Mouse (Mus musculus) lung, adult 18-20 months (tissue): Measurements from ENCODE around the gene Gm49388.
"Not testable (repeated sequence)": the region's sequence is repeated elsewhere in the genome, so short reads cannot be mapped to it uniquely, and the experiment has no call there.

Source experiments
- DNase-seq, 2 experiments: peaks; one replicate each; pipeline ENCODE4 v3.0.0; 2022; ENCODE audit warnings: mixed read lengths in 2 of 2

The Gm49388 gene

GRCm38 (mm10) chr7:127768346-127768996 lies 16.9 kb upstream of the Gm49388 start:
- DNase-seq = no peak

- DNase-seq = peak; percentile 97 to 98
Measured at GRCm38 (mm10) chr7:127768997-127769593, 16.3 kb upstream of the Gm49388 start.

GRCm38 (mm10) chr7:127769651-127770038 lies 15.8 kb upstream of the Gm49388 start, which contains the start of gene Orai3:
Gene Orai3 (plus strand): TSS chr7:127769815.
- DNase-seq = peak; percentile 93 to 94

- no peak for DNase-seq
Measured at GRCm38 (mm10) chr7:127770039-127770905, 15.1 kb upstream of the Gm49388 start.

GRCm38 (mm10) chr7:127771262-127771661 lies 14.1 kb upstream of the Gm49388 start:
- no peak for DNase-seq

GRCm38 (mm10) chr7:127772080-127772479 lies 13.3 kb upstream of the Gm49388 start:
- DNase-seq = no peak

GRCm38 (mm10) chr7:127772557-127772956 lies 12.9 kb upstream of the Gm49388 start:
- no peak for DNase-seq

GRCm38 (mm10) chr7:127773664-127774384 lies 11.6 kb upstream of the Gm49388 start:
- peak; percentile 47 to 62 for DNase-seq

- DNase-seq = not testable (repeated sequence)
Measured at GRCm38 (mm10) chr7:127775837-127776236, 9.6 kb upstream of the Gm49388 start.

- DNase-seq = peak; percentile 84 to 88
Measured at GRCm38 (mm10) chr7:127776426-127776825, 9.0 kb upstream of the Gm49388 start, which contains the start of gene Setd1a. Gene Setd1a (plus strand): TSS chr7:127776670.

GRCm38 (mm10) chr7:127776878-127777473 lies 8.4 kb upstream of the Gm49388 start:
- peak; percentile 96 to 97 for DNase-seq

- DNase-seq = peak; percentile 39 to 42
Measured at GRCm38 (mm10) chr7:127777474-127778266, 7.7 kb upstream of the Gm49388 start.

- DNase-seq = no peak
Measured at GRCm38 (mm10) chr7:127778350-127778749, 7.1 kb upstream of the Gm49388 start.

GRCm38 (mm10) chr7:127797076-127797845 lies 11.9 kb downstream of the Gm49388 start:
- no peak for DNase-seq

- DNase-seq = no peak
Measured at GRCm38 (mm10) chr7:127798591-127798990, 13.2 kb downstream of the Gm49388 start.

GRCm38 (mm10) chr7:127799211-127799610 lies 13.8 kb downstream of the Gm49388 start:
- no peak for DNase-seq

- DNase-seq = no peak
Measured at GRCm38 (mm10) chr7:127799738-127800137, 14.3 kb downstream of the Gm49388 start.

- DNase-seq = peak; percentile 94 to 96
Measured at GRCm38 (mm10) chr7:127800435-127801009, 15.1 kb downstream of the Gm49388 start, which contains the start of gene Hsd3b7. Gene Hsd3b7 (plus strand): TSS chr7:127800604.

GRCm38 (mm10) chr7:127801010-127801621 lies 15.7 kb downstream of the Gm49388 start:
- no peak for DNase-seq

GRCm38 (mm10) chr7:127802313-127802712 lies 16.9 kb downstream of the Gm49388 start:
- DNase-seq = no peak
